Mouse (Mus musculus): ENCODE results near the gene Vps13d. TPM values are rescaled to one million over a fixed set of nuclear protein-coding genes. Genes with fewer than 3 reads are reported as not detected.

The Vps13d gene
- polyA plus RNA-seq, 1 experiment from 2014 or later, result 14.7 TPM

DNA sequence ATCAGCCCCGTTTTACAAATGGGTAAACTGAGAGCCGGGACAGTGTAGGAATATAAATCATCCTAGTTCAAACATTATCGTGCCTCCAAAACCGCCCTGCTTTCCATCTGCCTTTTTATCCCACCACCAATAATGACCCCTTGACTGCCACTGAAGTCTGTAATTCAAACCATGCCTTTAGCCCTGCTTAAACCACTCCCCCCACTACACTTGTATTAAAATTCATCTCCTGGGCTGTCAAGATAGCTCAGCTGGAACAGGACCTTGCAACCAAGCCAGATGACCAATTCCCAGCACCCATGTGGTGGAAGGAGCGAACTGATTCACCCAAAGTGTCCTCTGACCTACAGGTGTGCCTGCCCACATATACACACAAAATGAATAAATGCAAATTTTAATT, 367 bp upstream of the Vps13d start:
- no peak overlapping the region for H3K27ac ChIP-seq
- 19% methylated on average over 5 of the region's 5 CpGs for WGBS

GRCm38 (mm10) chr4:145193991-145194511, 754 bp downstream of the Vps13d start:
- Histone ChIP-seq H3K9ac (ENCODE audit: low read depth, low read length) (peak overlapping the region; percentile 93), H3K4me2 (ENCODE audit: low read length) (peak overlapping the region; percentile 94), H3K36me3 (ENCODE audit: insufficient read depth, low read length) (peaks cover 8% of the 10 kb centered on the region; the same call in 1 of the 2 replicates), H3K27ac (peak overlapping the region; percentile 77), H3K9me3 (replicated peaks; ENCODE audit: low read length) (no peaks in the 10 kb centered on the region), H3K27me3 (ENCODE audit: insufficient read depth, low read length) (no peaks in the 10 kb centered on the region), H3K4me1 (replicated peaks; ENCODE audit: insufficient read depth, low read length) (peaks cover 8% of the 10 kb centered on the region), H3K4me3 (replicated peaks; ENCODE audit: low read depth, low read length) (peak overlapping the region; percentile 99)
- TF ChIP-seq CTCF (IDR thresholded peaks at IDR 0.05; ENCODE audit: low read depth), result no peak
- 2% methylated on average over 10 of the region's 10 CpGs for WGBS
- peak; percentile 23 for ATAC-seq (replicated peaks; ENCODE audit: low FRiP score, low read depth)
- DNase-seq (ENCODE audit: low spot score), result peak; percentile 56

More for the DNA sequence above, 367 bp upstream of the Vps13d start:
- H3K27me3 ChIP-seq (ENCODE audit: insufficient read depth, low read length), result no peaks in the 10 kb centered on the region
- peak overlapping the region; percentile 29; the same call in 1 of the 2 replicates for H3K4me2 ChIP-seq (ENCODE audit: low read length)
- DNase-seq (ENCODE audit: low spot score), result no peak
- peak overlapping the region; percentile 93; the same call in 1 of the 2 replicates for H3K9ac ChIP-seq (ENCODE audit: low read depth, low read length)
- peaks cover 10% of the 10 kb centered on the region for H3K4me1 ChIP-seq (replicated peaks; ENCODE audit: insufficient read depth, low read length)
- no peaks in the 10 kb centered on the region for H3K9me3 ChIP-seq (replicated peaks; ENCODE audit: low read length)
- no peak for TF ChIP-seq CTCF (IDR thresholded peaks at IDR 0.05; ENCODE audit: low read depth)
- H3K4me3 ChIP-seq (replicated peaks; ENCODE audit: low read depth, low read length), result no peak overlapping the region
- ATAC-seq (replicated peaks; ENCODE audit: low FRiP score, low read depth), result no peak; the same call in 1 of the 2 replicates
- no peaks in the 10 kb centered on the region for H3K36me3 ChIP-seq (ENCODE audit: insufficient read depth, low read length)

DNA sequence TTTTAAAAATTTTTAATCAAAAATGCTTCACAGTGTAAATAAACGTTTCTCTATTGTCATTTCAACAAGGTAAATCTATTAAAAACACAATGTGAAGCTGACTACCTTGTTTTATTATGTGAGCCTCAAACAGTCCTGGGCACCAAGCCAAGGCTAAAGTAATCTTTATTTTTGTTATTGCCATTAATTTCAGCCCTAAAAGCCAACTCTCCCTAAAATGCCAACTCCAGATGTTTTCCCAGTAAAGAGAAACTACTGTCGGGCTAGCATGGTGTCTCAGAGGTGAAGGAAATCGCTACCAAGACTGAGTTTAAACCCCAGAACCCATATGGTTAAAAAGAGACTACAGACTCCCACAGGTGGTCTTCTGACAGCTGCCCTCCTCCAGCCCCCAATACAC, 1.4 kb downstream of the Vps13d start:
- peak overlapping the region; percentile 93 for H3K9ac ChIP-seq (ENCODE audit: low read depth, low read length)
- WGBS, result 20% methylated on average over 3 of the region's 3 CpGs
- H3K27ac ChIP-seq, result peak overlapping the region; percentile 77; the same call in 1 of the 2 replicates
- DNase-seq (ENCODE audit: low spot score) (no peak), ATAC-seq (replicated peaks; ENCODE audit: low FRiP score, low read depth) (no peak)
- TF ChIP-seq CTCF (IDR thresholded peaks at IDR 0.05; ENCODE audit: low read depth), result no peak
- peak overlapping the region; percentile 99 for H3K4me3 ChIP-seq (replicated peaks; ENCODE audit: low read depth, low read length)
- peaks cover 8% of the 10 kb centered on the region for H3K4me1 ChIP-seq (replicated peaks; ENCODE audit: insufficient read depth, low read length)
- H3K36me3 ChIP-seq (ENCODE audit: insufficient read depth, low read length), result peaks cover 9% of the 10 kb centered on the region; the same call in 1 of the 2 replicates
- no peaks in the 10 kb centered on the region for H3K27me3 ChIP-seq (ENCODE audit: insufficient read depth, low read length)
- H3K4me2 ChIP-seq (ENCODE audit: low read length), result peak overlapping the region; percentile 94
- H3K9me3 ChIP-seq (replicated peaks; ENCODE audit: low read length), result no peaks in the 10 kb centered on the region

- H3K9me3 ChIP-seq (replicated peaks; ENCODE audit: low read length), result no peaks in the 10 kb centered on the region
- DNase-seq (ENCODE audit: low spot score), result no peak
- ATAC-seq (replicated peaks; ENCODE audit: low FRiP score, low read depth), result no peak
- peaks cover 8% of the 10 kb centered on the region for H3K4me1 ChIP-seq (replicated peaks; ENCODE audit: insufficient read depth, low read length)
- no peak overlapping the region for H3K4me2 ChIP-seq (ENCODE audit: low read length)
- peaks cover 12% of the 10 kb centered on the region; the same call in 1 of the 2 replicates for H3K36me3 ChIP-seq (ENCODE audit: insufficient read depth, low read length)
- H3K9ac ChIP-seq (ENCODE audit: low read depth, low read length), result no peak overlapping the region
- no peaks in the 10 kb centered on the region for H3K27me3 ChIP-seq (ENCODE audit: insufficient read depth, low read length)
- no peak overlapping the region for H3K4me3 ChIP-seq (replicated peaks; ENCODE audit: low read depth, low read length)
- H3K27ac ChIP-seq, result no peak overlapping the region
- TF ChIP-seq CTCF (IDR thresholded peaks at IDR 0.05; ENCODE audit: low read depth), result no peak
These were observed 2.1 kb downstream of the Vps13d start for GRCm38 (mm10) chr4:145192686-145193085.

- no peak for TF ChIP-seq CTCF (IDR thresholded peaks at IDR 0.05; ENCODE audit: low read depth)
- no peak for DNase-seq (ENCODE audit: low spot score)
- no peak for ATAC-seq (replicated peaks; ENCODE audit: low FRiP score, low read depth)
- Histone ChIP-seq H3K4me3 (replicated peaks; ENCODE audit: low read depth, low read length) (no peak overlapping the region), H3K27me3 (ENCODE audit: insufficient read depth, low read length) (no peaks in the 10 kb centered on the region), H3K9me3 (replicated peaks; ENCODE audit: low read length) (no peaks in the 10 kb centered on the region), H3K4me1 (replicated peaks; ENCODE audit: insufficient read depth, low read length) (peaks cover 3% of the 10 kb centered on the region), H3K27ac (no peak overlapping the region), H3K4me2 (ENCODE audit: low read length) (no peak overlapping the region), H3K9ac (ENCODE audit: low read depth, low read length) (no peak overlapping the region), H3K36me3 (ENCODE audit: insufficient read depth, low read length) (peaks cover 19% of the 10 kb centered on the region)
These were observed 6.2 kb downstream of the Vps13d start for GRCm38 (mm10) chr4:145188561-145188960.

- no peaks in the 10 kb centered on the region for H3K9me3 ChIP-seq (replicated peaks; ENCODE audit: low read length)
- no peak overlapping the region for H3K27ac ChIP-seq
- peaks cover 19% of the 10 kb centered on the region for H3K36me3 ChIP-seq (ENCODE audit: insufficient read depth, low read length)
- DNase-seq (ENCODE audit: low spot score) (no peak), ATAC-seq (replicated peaks; ENCODE audit: low FRiP score, low read depth) (no peak)
- H3K9ac ChIP-seq (ENCODE audit: low read depth, low read length), result no peak overlapping the region
- H3K4me3 ChIP-seq (replicated peaks; ENCODE audit: low read depth, low read length), result no peak overlapping the region
- H3K4me1 ChIP-seq (replicated peaks; ENCODE audit: insufficient read depth, low read length), result no peaks in the 10 kb centered on the region
- 70% methylated on average over 2 of the region's 2 CpGs for WGBS
- H3K27me3 ChIP-seq (ENCODE audit: insufficient read depth, low read length), result no peaks in the 10 kb centered on the region
- no peak for TF ChIP-seq CTCF (IDR thresholded peaks at IDR 0.05; ENCODE audit: low read depth)
- no peak overlapping the region for H3K4me2 ChIP-seq (ENCODE audit: low read length)
These were observed 7.2 kb downstream of the Vps13d start for GRCm38 (mm10) chr4:145187619-145188018.

Data from kidney, postnatal 0 days (tissue).